Mouse (Mus musculus) left cerebral cortex, adult 11 months (tissue): Measurements from ENCODE around the gene Psrc1.
A peak's percentile ranks its signal among the peaks of the same experiment; 100 is the strongest.

Source experiments
- DNase-seq: peaks from one replicate; pipeline ENCODE4 v3.0.0; 2022; ENCODE audit warnings: low spot score

Gene Psrc1

GRCm38 (mm10) chr3:108389111-108389545, 5.5 kb downstream of the Psrc1 start:
- peak; percentile 93 for DNase-seq

- DNase-seq = no peak
These were observed 8.7 kb downstream of the Psrc1 start for GRCm38 (mm10) chr3:108392299-108392698.

- DNase-seq = no peak
These were observed 9.2 kb downstream of the Psrc1 start for GRCm38 (mm10) chr3:108392793-108393192.

GRCm38 (mm10) chr3:108398281-108398680, 14.6 kb downstream of the Psrc1 start:
- no peak for DNase-seq

GRCm38 (mm10) chr3:108400442-108400841, 16.8 kb downstream of the Psrc1 start:
- no peak for DNase-seq

GRCm38 (mm10) chr3:108401692-108402527, 18.3 kb downstream of the Psrc1 start:
- peak; percentile 83 for DNase-seq

GRCm38 (mm10) chr3:108402528-108402920, 18.9 kb downstream of the Psrc1 start:
- no peak for DNase-seq

- DNase-seq = no peak
These were observed 22.1 kb downstream of the Psrc1 start for GRCm38 (mm10) chr3:108405536-108406305.

GRCm38 (mm10) chr3:108406306-108406885, 22.8 kb downstream of the Psrc1 start:
- no peak for DNase-seq

GRCm38 (mm10) chr3:108408517-108409008, 24.9 kb downstream of the Psrc1 start:
- DNase-seq = no peak

- DNase-seq = no peak
These were observed 26.2 kb downstream of the Psrc1 start for GRCm38 (mm10) chr3:108409656-108410358.

GRCm38 (mm10) chr3:108410359-108410714, 26.7 kb downstream of the Psrc1 start:
- no peak for DNase-seq

GRCm38 (mm10) chr3:108411026-108411753, 27.6 kb downstream of the Psrc1 start:
- DNase-seq = no peak

GRCm38 (mm10) chr3:108411754-108412121, 28.1 kb downstream of the Psrc1 start:
- DNase-seq = no peak

GRCm38 (mm10) chr3:108413634-108414360, 30.2 kb downstream of the Psrc1 start:
- DNase-seq = no peak

GRCm38 (mm10) chr3:108414857-108415830, 31.5 kb downstream of the Psrc1 start, which contains the start of gene Celsr2:
TSS of gene Celsr2 (minus strand) at chr3:108415552.
- no peak for DNase-seq

- peak; percentile 72 for DNase-seq
These were observed 32.2 kb downstream of the Psrc1 start for GRCm38 (mm10) chr3:108415831-108416223.

GRCm38 (mm10) chr3:108423006-108423405, 39.4 kb downstream of the Psrc1 start:
- DNase-seq = no peak
